Mouse (Mus musculus): ENCODE results near the gene Pik3r1.

Pik3r1 gene

GRCm38 (mm10) chr13:101767809-101768629 lies at the start of gene Pik3r1:
Pik3r1 (minus strand) TSS chr13:101768217.
- in situ Hi-C loops (cut with MboI, MseI): loop anchor here (10.0 kb wide), 1 partner anchor 827 kb away; no protein-coding TSS in a partner anchor

DNA sequence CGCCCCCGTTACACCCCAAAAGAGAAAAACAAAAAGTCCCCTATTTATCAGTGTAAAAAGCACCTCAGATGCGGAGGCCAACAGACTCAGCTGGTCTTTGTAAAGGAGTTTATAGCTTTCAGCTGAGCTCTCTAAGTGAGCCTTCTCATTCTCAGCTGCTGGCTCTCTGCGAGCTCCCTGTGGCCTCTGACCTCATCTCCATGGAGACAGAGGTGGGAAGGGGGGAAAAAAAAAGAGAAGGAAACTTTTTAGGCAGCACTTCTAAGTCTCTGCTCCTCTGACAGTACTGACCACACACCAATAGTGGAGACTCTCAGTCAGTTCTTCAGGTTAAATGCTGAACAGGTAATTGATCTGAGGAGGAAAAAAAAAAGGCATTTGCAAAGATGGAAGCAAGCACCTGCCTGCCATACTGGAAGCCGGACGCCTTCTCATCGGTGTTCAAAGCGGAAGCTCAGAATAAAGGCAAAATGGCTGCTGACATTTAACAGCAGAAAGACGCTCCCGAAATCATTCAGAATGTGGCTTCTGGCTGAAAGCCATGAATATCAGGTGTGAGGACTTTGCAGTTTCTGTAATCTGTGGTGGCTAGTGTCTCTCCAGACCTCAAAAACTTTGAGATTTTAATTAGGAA lies 45.4 kb upstream of the Pik3r1 start:
- in situ Hi-C loops (cut with MboI, MseI): no loop called here

DNA sequence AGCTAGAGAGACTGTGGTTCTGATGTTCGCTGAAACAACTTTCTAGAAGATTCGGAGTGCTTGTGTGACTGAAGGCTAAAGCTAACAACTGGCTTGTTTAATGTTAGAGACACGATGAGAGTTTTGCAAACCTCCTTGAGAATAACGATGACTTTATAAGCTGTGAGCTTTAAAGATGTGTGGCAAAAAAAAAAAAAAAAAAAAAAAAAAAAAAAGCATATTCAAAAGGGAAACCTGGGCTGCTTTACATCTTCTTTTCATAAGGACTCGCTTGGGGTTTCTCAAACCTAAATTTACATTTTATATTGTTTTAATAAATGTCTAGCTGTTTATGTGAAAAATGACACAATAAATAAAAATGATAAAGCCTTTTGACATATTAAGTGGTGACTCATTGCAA lies 44.3 kb upstream of the Pik3r1 start:
- in situ Hi-C loops (cut with MboI, MseI): no loop called here

- in situ Hi-C loops (cut with MboI, MseI): no loop called here
These were observed 43.9 kb upstream of the Pik3r1 start for GRCm38 (mm10) chr13:101811882-101812281.

GRCm38 (mm10) chr13:101810667-101811066 lies 42.6 kb upstream of the Pik3r1 start:
- in situ Hi-C loops (cut with MboI, MseI): no loop called here

DNA sequence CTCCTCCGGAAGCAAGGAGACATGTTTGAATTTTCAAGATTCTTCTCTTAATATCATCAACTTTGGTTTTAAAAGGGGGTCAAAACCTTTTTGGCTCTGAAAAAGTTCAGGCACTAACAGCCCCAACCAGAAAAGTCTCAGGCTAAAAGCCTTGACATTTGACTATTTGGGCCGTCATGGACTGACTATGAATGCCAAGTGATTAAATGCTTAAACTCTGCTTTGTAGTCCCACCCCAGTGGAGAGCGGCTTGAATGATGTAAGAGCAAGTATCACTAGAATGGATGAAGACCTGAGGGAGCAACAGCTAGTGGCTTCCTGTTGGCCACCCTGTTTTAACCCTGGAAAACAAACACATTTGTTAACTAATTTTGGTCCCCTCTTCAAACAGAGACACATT lies 41.8 kb upstream of the Pik3r1 start:
- in situ Hi-C loops (cut with MboI, MseI): no loop called here

GRCm38 (mm10) chr13:101805559-101806091 lies 37.6 kb upstream of the Pik3r1 start:
- in situ Hi-C loops (cut with MboI, MseI): no loop called here

DNA sequence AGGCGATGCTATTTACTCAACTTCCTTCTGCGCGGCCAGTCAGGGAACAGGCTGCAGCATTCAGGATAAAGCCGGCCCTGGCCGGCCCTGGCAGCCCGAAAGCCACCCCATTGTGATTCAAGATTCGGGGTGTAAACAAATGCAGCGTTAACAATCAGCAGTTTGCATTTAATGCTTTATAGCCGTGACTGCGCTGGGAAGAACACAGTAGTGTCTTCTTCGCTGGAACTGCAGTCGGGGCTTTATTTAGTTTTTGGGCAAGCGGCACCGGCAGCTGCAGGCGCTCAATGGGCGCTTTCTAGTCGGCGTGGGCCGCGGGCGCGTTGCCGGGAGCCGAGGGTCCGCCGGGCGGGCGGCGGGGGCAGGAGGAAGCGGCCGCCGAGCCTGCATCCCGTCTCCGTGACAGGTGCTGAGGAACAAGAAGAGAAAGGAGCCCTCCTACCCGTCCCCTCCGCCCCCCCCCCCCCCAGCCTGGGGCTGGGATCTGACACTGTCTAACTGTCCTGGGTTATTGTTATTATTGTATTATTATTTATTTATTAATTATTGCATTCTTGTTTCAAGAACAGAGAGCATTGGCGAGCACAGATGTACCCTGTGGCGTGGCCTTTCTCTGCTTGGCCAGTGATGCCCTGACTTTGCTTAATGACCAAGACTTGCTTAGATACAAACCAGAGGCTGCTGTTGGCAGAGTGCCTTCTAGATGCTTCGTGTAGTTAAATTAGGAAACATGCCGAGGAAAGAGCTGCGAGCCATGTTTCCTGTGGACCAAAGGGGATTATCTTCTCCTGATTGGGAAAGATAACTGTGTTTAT lies 33.6 kb upstream of the Pik3r1 start:
- in situ Hi-C loops (cut with MboI, MseI): no loop called here

GRCm38 (mm10) chr13:101800833-101801371 lies 32.9 kb upstream of the Pik3r1 start:
- in situ Hi-C loops (cut with MboI, MseI): no loop called here

- in situ Hi-C loops (cut with MboI, MseI): no loop called here
These were observed 32.1 kb upstream of the Pik3r1 start for GRCm38 (mm10) chr13:101800021-101800596.

DNA sequence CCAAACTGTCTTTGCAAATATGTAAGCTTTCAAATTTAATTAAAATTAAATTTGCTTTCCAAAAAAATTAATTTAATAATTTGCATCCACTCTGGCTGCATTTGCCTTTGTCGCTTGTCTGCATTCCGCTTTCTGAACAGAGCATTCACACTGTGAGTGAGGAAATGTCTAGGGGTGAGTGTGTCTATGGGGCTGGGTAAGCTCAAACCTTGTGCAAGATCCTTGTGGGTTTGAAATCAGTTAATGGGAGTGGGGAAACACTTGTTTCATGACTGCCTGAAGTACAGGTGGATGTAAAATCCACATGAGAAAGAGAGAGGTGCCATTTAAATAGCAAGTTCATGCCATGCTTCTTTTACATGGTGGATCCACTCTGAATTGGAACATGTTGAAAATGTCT lies 31.3 kb upstream of the Pik3r1 start:
- in situ Hi-C loops (cut with MboI, MseI): no loop called here

- in situ Hi-C loops (cut with MboI, MseI): no loop called here
These were observed 30.5 kb upstream of the Pik3r1 start for GRCm38 (mm10) chr13:101798522-101798921.

DNA sequence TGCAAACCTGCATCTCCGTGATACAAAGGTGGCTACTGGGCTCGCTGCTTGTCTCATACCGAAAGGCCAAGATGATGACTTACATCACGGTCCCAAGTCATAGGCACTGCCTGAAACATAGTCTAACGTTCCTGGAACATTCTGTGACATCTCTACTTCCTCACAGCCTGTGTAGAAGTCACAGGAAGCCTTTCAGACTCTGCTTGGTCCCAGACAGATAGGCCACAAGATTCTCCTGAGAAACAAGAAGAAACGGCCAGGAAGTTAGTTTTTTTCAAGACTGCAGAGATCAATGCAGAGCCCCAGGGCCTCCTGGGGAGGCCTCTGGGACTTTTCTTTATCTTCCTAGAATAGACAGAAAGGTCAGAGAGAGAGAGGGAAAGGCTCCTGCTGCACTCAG lies 29.0 kb upstream of the Pik3r1 start:
- in situ Hi-C loops (cut with MboI, MseI): no loop called here

DNA sequence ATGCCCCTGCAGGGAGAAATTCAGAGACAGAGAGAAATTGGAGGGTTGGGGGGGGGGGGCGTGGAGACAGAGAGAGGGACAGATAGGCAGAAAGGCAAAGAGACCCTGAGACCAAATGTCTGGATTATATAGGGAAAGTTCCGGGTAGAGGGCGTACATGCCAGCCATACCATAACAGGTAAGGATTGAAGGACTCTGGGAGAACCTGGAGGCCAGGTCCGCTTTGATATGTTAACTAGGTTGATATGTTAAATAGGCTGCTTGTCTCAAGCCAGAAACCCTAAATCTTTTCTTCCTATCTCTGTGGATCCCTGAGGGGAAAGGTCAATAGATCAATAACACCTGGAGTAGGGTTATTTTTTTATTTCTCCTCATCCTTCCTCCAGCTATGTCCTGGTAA lies 17.7 kb upstream of the Pik3r1 start:
- in situ Hi-C loops (cut with MboI, MseI): no loop called here

DNA sequence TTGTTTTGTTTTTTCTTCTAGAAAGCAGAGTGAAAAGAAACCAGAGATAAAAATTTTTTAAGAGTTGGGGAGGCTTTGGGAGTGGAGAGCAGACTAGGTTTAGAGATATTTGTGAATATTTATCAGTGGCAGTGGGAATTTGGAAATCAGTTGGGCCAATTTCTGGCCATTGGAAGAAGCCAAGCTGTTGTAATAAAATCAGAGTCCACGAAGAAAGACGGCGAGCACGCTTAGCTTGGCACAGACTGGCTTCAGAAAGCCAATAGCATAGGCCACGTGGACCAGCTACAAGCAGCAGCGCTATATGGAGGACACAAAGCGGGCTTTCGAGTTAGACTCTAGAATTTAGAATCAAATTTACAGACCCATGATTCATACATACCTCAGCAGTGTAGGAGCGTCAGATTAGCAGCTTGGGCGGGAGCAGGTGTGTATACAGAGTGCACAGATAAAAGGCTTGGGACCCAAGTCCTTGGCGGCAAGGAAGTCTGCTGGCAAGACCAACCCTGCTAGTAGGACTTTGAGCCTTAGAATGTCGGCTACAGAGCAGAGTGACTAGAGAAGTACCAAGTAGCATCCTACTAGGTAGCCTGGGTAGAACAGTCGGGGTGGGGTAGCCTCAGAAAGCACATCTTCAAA lies 16.8 kb upstream of the Pik3r1 start:
- in situ Hi-C loops (cut with MboI, MseI): no loop called here

- in situ Hi-C loops (cut with MboI, MseI): no loop called here
These were observed 11.0 kb upstream of the Pik3r1 start for GRCm38 (mm10) chr13:101779011-101779410.

- in situ Hi-C loops (cut with MboI, MseI): no loop called here
These were observed 9.8 kb upstream of the Pik3r1 start for GRCm38 (mm10) chr13:101777851-101778250.

DNA sequence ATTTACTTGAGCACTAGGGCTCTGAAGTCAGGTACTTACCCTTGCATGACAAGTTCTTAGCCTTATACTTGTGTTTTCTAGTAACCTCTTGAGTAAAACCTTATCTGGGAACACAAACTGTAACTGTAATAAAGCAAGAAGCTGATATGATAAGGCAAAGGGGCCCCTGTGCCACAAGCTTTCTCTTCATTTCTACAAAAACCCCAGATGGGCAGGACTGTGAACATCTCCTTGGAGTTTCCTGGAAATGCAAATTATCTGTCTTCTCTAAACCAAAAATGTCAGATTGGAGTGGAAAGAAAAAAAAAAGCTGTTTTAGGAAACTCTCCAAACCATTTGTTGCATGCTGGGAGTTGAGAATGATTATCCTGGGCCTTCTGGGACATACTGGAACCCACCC lies 3.1 kb upstream of the Pik3r1 start:
- in situ Hi-C loops (cut with MboI, MseI): no loop called here

- in situ Hi-C loops (cut with MboI, MseI): loop anchor here (10.0 kb wide), 1 partner anchor 825 kb away; no protein-coding TSS in a partner anchor
These were observed 1.9 kb upstream of the Pik3r1 start for GRCm38 (mm10) chr13:101769955-101770354.

GRCm38 (mm10) chr13:101768630-101768991 lies 594 bp upstream of the Pik3r1 start:
- in situ Hi-C loops (cut with MboI, MseI): loop anchor here (10.0 kb wide), 1 partner anchor 826 kb away; no protein-coding TSS in a partner anchor
